In genomic region chr10:80087483-80087882, GRCm38 (mm10) we compare ENCODE assay signal across 20 mouse cellular contexts. TPM values are rescaled to one million over a fixed set of nuclear protein-coding genes. Genes with fewer than 3 reads are reported as not detected.
DNase-seq lines count a peak whose midpoint lies in the region; ATAC-seq and TF ChIP-seq lines count a peak whose summit lies in the region.
"Had no signal": no experiment of that assay in that cellular context is flagged by ENCODE, and none has a peak within 500 bp of the region (broad histone marks: within the 10 kb centered on the region; RNA-seq: fewer than 3 reads in every experiment).

No protein-coding gene starts in this region.

- H3K36me3 ChIP-seq in heart, embryonic 10.5 days: peaks cover 50% of the 10 kb centered on the region
- peaks cover 39% of the 10 kb centered on the region for H3K36me3 ChIP-seq in macrophage (ENCODE audit: inconsistent target)
- H3K36me3 ChIP-seq in hindbrain, embryonic 16.5 days (ENCODE audit: control insufficient read depth, insufficient read depth, low read length): peaks cover 5% of the 10 kb centered on the region; the same call in 1 of the 2 replicates

- H3K79me2 ChIP-seq in macrophage (ENCODE audit: inconsistent target): peaks cover 88% of the 10 kb centered on the region

- WGBS in heart, embryonic 10.5 days: 92% methylated on average over 8 of the region's 8 CpGs
- WGBS in bone marrow, adult 2 months: 26% methylated on average over 8 of the region's 8 CpGs
- 13% methylated on average over 8 of the region's 8 CpGs for WGBS in macrophage (ENCODE audit: missing documents)
- WGBS in hindbrain, embryonic 16.5 days: 94% methylated on average over 8 of the region's 8 CpGs

- no peak for TF ChIP-seq CTCF in bone marrow, adult 2 months (IDR thresholded peaks at IDR 0.05; ENCODE audit: control insufficient read depth, insufficient read depth, low read length)

- H3K4me3 ChIP-seq in heart, embryonic 10.5 days: no peak overlapping the region
- H3K4me3 ChIP-seq in bone marrow, adult 2 months (replicated peaks; ENCODE audit: control insufficient read depth, low read depth, low read length): no peak overlapping the region
- H3K4me3 ChIP-seq in macrophage (ENCODE audit: inconsistent target): no peak overlapping the region
- no peak overlapping the region for H3K4me3 ChIP-seq in hindbrain, embryonic 16.5 days (ENCODE audit: low read length)
- H3K4me3 ChIP-seq: left cerebral cortex, adult 2 months; midbrain, embryonic 15.5 days had no signal

- DNase-seq in heart, embryonic 10.5 days (ENCODE audit: low spot score): no peak
- no peak for DNase-seq in heart, adult 18-20 months
- DNase-seq in left cerebral cortex, adult 18-20 months (ENCODE audit: low spot score in 2 of 2): no peak
- DNase-seq in retina, postnatal 1 day: no peak
- DNase-seq: cerebellum, adult 11-12 months; cerebellum, postnatal 14 days; heart, postnatal 36 days; kidney, adult 11 months; left cerebral cortex, postnatal 4 days; lung, adult 2 months; thymus, postnatal 14 days had no signal

- no peaks in the 10 kb centered on the region for H3K27me3 ChIP-seq in heart, embryonic 10.5 days (ENCODE audit: insufficient read depth, poor library complexity, severe bottlenecking)
- no peaks in the 10 kb centered on the region for H3K27me3 ChIP-seq in hindbrain, embryonic 16.5 days (replicated peaks; ENCODE audit: control insufficient read depth, insufficient read depth, low read length)
- H3K27me3 ChIP-seq: midbrain, embryonic 15.5 days had no signal

- H3K4me1 ChIP-seq in heart, embryonic 10.5 days: peaks cover 47% of the 10 kb centered on the region
- H3K4me1 ChIP-seq in bone marrow, adult 2 months (ENCODE audit: control insufficient read depth, insufficient read depth, low read length): peaks cover 11% of the 10 kb centered on the region
- H3K4me1 ChIP-seq in hindbrain, embryonic 16.5 days (ENCODE audit: control insufficient read depth, insufficient read depth, low read depth, low read length): no peaks in the 10 kb centered on the region
- H3K4me1 ChIP-seq: midbrain, embryonic 15.5 days had no signal

- no peak for TF ChIP-seq POLR2A in bone marrow, adult 2 months (IDR thresholded peaks at IDR 0.05; ENCODE audit: borderline replicate concordance, control insufficient read depth, low read depth, low read length)

- H3K9me3 ChIP-seq in heart, embryonic 10.5 days: no peaks in the 10 kb centered on the region
- no peaks in the 10 kb centered on the region for H3K9me3 ChIP-seq in hindbrain, embryonic 16.5 days (ENCODE audit: control insufficient read depth, low read length)
- H3K9me3 ChIP-seq: G1E; midbrain, embryonic 15.5 days had no signal

- peak overlapping the region; percentile 67; the same call in 1 of the 2 replicates for H3K27ac ChIP-seq in heart, embryonic 10.5 days
- peak overlapping the region; percentile 91 for H3K27ac ChIP-seq in bone marrow, adult 2 months (ENCODE audit: control insufficient read depth, insufficient read depth, low read depth, low read length, poor library complexity)
- peak overlapping the region; percentile 63 for H3K27ac ChIP-seq in macrophage
- no peak overlapping the region for H3K27ac ChIP-seq in hindbrain, embryonic 16.5 days (ENCODE audit: low read depth, low read length)
- H3K27ac ChIP-seq: left cerebral cortex, adult 2 months; midbrain, embryonic 15.5 days had no signal

- H3K4me2 ChIP-seq in hindbrain, embryonic 16.5 days (ENCODE audit: low read length): no peak overlapping the region
- H3K4me2 ChIP-seq: heart, embryonic 11.5 days; midbrain, embryonic 15.5 days had no signal

- ATAC-seq in hematopoietic stem cell, adult 5-6 weeks (replicated peaks in 1 of 2; ENCODE audit: insufficient read depth in 1 of 2, low FRiP score in 2 of 2, low TSS enrichment in 1 of 2, low read depth in 1 of 2, poor library complexity in 2 of 2, severe bottlenecking in 2 of 2): peak; percentile 23 to 26; a peak in 1 of 4 replicates
- no peak for ATAC-seq in hindbrain, embryonic 16.5 days
- ATAC-seq: activated CD4-positive, CD25-positive, alpha-beta regulatory T cell, adult 4 months; midbrain, embryonic 15.5 days had no signal

- no peak overlapping the region for H3K9ac ChIP-seq in hindbrain, embryonic 16.5 days (ENCODE audit: low read depth, low read length)
- H3K9ac ChIP-seq: midbrain, embryonic 15.5 days had no signal

RNA-seq across cellular contexts. Expression of gene Sbno2, which starts 17.9 kb away (rescaled TPM):
- polyA plus RNA-seq in heart, embryonic 10.5 days (2016; fragmentation: Nextera tagmentation; extraction: Ambion mirVana): 14.8 and 15.6 TPM in 2 replicates
- 10 to 100 TPM in 1 of 2 experiments, 1 to 10 TPM in 1; 9.0 to 10.1 TPM for total RNA-seq in heart, adult 18-20 months (2021)
- polyA plus RNA-seq in bone marrow, adult 2 months (2011; ENCODE audit: insufficient read depth, insufficient read length, low replicate concordance, missing spikeins): 37.6 and 83.8 TPM in 2 replicates
- total RNA-seq in hematopoietic stem cell, adult 5-6 weeks (2017): 26.4 and 32.1 TPM in 2 replicates
- 1,000 to 10,000 TPM in 1 of 26 experiments, 100 to 1,000 TPM in 25; 193 to 1,010 (median 316) TPM for total RNA-seq in macrophage (2018; cell fraction: chromatin; rRNA removed)
- total RNA-seq in macrophage (2018; cell fraction: cytosol; rRNA removed): 100 to 1,000 TPM in 1 of 26 experiments, 10 to 100 TPM in 25; 35.5 to 111 (median 48.4) TPM
- 100 to 1,000 TPM; 103 to 721 (median 158) TPM for total RNA-seq in macrophage (2018; cell fraction: nucleus; rRNA removed)
- polyA plus RNA-seq in macrophage (2018): 23.7 to 43.6 TPM (median 42.5 TPM) in 3 replicates
- 10 to 100 TPM; 16.8 to 18.8 TPM for total RNA-seq in left cerebral cortex, adult 18-20 months (2021)
- polyA plus RNA-seq in hindbrain, embryonic 16.5 days (2015; fragmentation: Nextera tagmentation; extraction: Ambion mirVana): 10.3 and 13.0 TPM in 2 replicates

RNA-seq across cellular contexts. Expression of gene Stk11, which starts 28.1 kb away (rescaled TPM):
- 12.4 and 17.8 TPM in 2 replicates for polyA plus RNA-seq in heart, embryonic 10.5 days (2016; fragmentation: Nextera tagmentation; extraction: Ambion mirVana)
- total RNA-seq in heart, adult 18-20 months (2021): 100 to 1,000 TPM; 127 to 149 TPM
- polyA plus RNA-seq in bone marrow, adult 2 months (2011; ENCODE audit: insufficient read depth, insufficient read length, low replicate concordance, missing spikeins): 197 and 344 TPM in 2 replicates
- 106 and 153 TPM in 2 replicates for total RNA-seq in hematopoietic stem cell, adult 5-6 weeks (2017)
- total RNA-seq in macrophage (2018; cell fraction: chromatin; rRNA removed): 100 to 1,000 TPM in 25 of 26 experiments, 10 to 100 TPM in 1; 82.3 to 299 (median 163) TPM
- total RNA-seq in macrophage (2018; cell fraction: cytosol; rRNA removed): 100 to 1,000 TPM in 3 of 26 experiments, 10 to 100 TPM in 23; 66.1 to 109 (median 92.3) TPM
- 100 to 1,000 TPM in 19 of 26 experiments, 10 to 100 TPM in 7; 75.4 to 159 (median 118) TPM for total RNA-seq in macrophage (2018; cell fraction: nucleus; rRNA removed)
- polyA plus RNA-seq in macrophage (2018): 72.6 to 106 TPM (median 79.6 TPM) in 3 replicates
- total RNA-seq in left cerebral cortex, adult 18-20 months (2021): 100 to 1,000 TPM; 108 to 109 TPM
- polyA plus RNA-seq in hindbrain, embryonic 16.5 days (2015; fragmentation: Nextera tagmentation; extraction: Ambion mirVana): 17.7 and 18.3 TPM in 2 replicates

RNA-seq across cellular contexts. Expression of gene Gpx4, which starts 40.5 kb away (rescaled TPM):
- 767 and 797 TPM in 2 replicates for polyA plus RNA-seq in heart, embryonic 10.5 days (2016; fragmentation: Nextera tagmentation; extraction: Ambion mirVana)
- total RNA-seq in heart, adult 18-20 months (2021): 1,000 to 10,000 TPM in 1 of 2 experiments, 100 to 1,000 TPM in 1; 983 to 1,022 TPM
- polyA plus RNA-seq in bone marrow, adult 2 months (2011; ENCODE audit: insufficient read depth, insufficient read length, low replicate concordance, missing spikeins): 948 and 2,392 TPM in 2 replicates
- total RNA-seq in hematopoietic stem cell, adult 5-6 weeks (2017): 306 and 388 TPM in 2 replicates
- 100 to 1,000 TPM in 8 of 26 experiments, 10 to 100 TPM in 18; 25.2 to 137 (median 85.2) TPM for total RNA-seq in macrophage (2018; cell fraction: chromatin; rRNA removed)
- 100 to 1,000 TPM; 389 to 647 (median 497) TPM for total RNA-seq in macrophage (2018; cell fraction: cytosol; rRNA removed)
- total RNA-seq in macrophage (2018; cell fraction: nucleus; rRNA removed): 100 to 1,000 TPM in 20 of 26 experiments, 10 to 100 TPM in 6; 53.9 to 194 (median 123) TPM
- 427 to 512 TPM (median 481 TPM) in 3 replicates for polyA plus RNA-seq in macrophage (2018)
- 100 to 1,000 TPM; 554 to 575 TPM for total RNA-seq in left cerebral cortex, adult 18-20 months (2021)
- polyA plus RNA-seq in hindbrain, embryonic 16.5 days (2015; fragmentation: Nextera tagmentation; extraction: Ambion mirVana): 601 and 643 TPM in 2 replicates

RNA-seq across cellular contexts. Expression of gene Polr2e, which starts 47.9 kb away (rescaled TPM):
- 181 and 233 TPM in 2 replicates for polyA plus RNA-seq in heart, embryonic 10.5 days (2016; fragmentation: Nextera tagmentation; extraction: Ambion mirVana)
- total RNA-seq in heart, adult 18-20 months (2021): 10 to 100 TPM; 92.9 to 97.6 TPM
- 35.6 and 44.5 TPM in 2 replicates for polyA plus RNA-seq in bone marrow, adult 2 months (2011; ENCODE audit: insufficient read depth, insufficient read length, low replicate concordance, missing spikeins)
- total RNA-seq in hematopoietic stem cell, adult 5-6 weeks (2017): 85.5 and 101 TPM in 2 replicates
- total RNA-seq in macrophage (2018; cell fraction: chromatin; rRNA removed): 10 to 100 TPM in 15 of 26 experiments, 1 to 10 TPM in 11; 2.7 to 32.6 (median 15.8) TPM
- total RNA-seq in macrophage (2018; cell fraction: cytosol; rRNA removed): 10 to 100 TPM; 24.1 to 50.6 (median 34.6) TPM
- 10 to 100 TPM in 17 of 26 experiments, 1 to 10 TPM in 9; 5.7 to 31.9 (median 11.6) TPM for total RNA-seq in macrophage (2018; cell fraction: nucleus; rRNA removed)
- polyA plus RNA-seq in macrophage (2018): 51.6 to 65.8 TPM (median 54.3 TPM) in 3 replicates
- total RNA-seq in left cerebral cortex, adult 18-20 months (2021): 10 to 100 TPM; 73.6 to 75.2 TPM
- 141 and 143 TPM in 2 replicates for polyA plus RNA-seq in hindbrain, embryonic 16.5 days (2015; fragmentation: Nextera tagmentation; extraction: Ambion mirVana)

RNA-seq across cellular contexts. Expression of gene Atp5d, which starts 50.9 kb away (rescaled TPM):
- 689 and 872 TPM in 2 replicates for polyA plus RNA-seq in heart, embryonic 10.5 days (2016; fragmentation: Nextera tagmentation; extraction: Ambion mirVana)
- total RNA-seq in heart, adult 18-20 months (2021): 1,000 to 10,000 TPM; 1,096 to 1,108 TPM
- 131 and 178 TPM in 2 replicates for polyA plus RNA-seq in bone marrow, adult 2 months (2011; ENCODE audit: insufficient read depth, insufficient read length, low replicate concordance, missing spikeins)
- total RNA-seq in hematopoietic stem cell, adult 5-6 weeks (2017): 27.9 and 29.8 TPM in 2 replicates
- total RNA-seq in macrophage (2018; cell fraction: chromatin; rRNA removed): 10 to 100 TPM in 16 of 26 experiments, 1 to 10 TPM in 10; 3.8 to 43.6 (median 11.7) TPM
- 100 to 1,000 TPM; 148 to 224 (median 185) TPM for total RNA-seq in macrophage (2018; cell fraction: cytosol; rRNA removed)
- total RNA-seq in macrophage (2018; cell fraction: nucleus; rRNA removed): 10 to 100 TPM; 18.0 to 57.5 (median 33.5) TPM
- polyA plus RNA-seq in macrophage (2018): 68.4 to 213 TPM (median 169 TPM) in 3 replicates
- 100 to 1,000 TPM; 367 to 371 TPM for total RNA-seq in left cerebral cortex, adult 18-20 months (2021)
- 554 and 581 TPM in 2 replicates for polyA plus RNA-seq in hindbrain, embryonic 16.5 days (2015; fragmentation: Nextera tagmentation; extraction: Ambion mirVana)
